Mouse (Mus musculus) hindbrain, embryonic 15.5 days (tissue): ENCODE results near the gene Hoxc6. TPM values are rescaled to one million over a fixed set of nuclear protein-coding genes. Genes with fewer than 3 reads are reported as not detected.

Experiments used
- ATAC-seq: fragments of 200-750 bp; cut with Nextera tagmentation; 2 replicates; pipeline ENCODE4 v1.8.0; 2017; ENCODE audit warnings: low read depth, moderate number of reproducible peaks, moderate TSS enrichment; ENCODE audit not compliant: low FRiP score
- H3K27ac ChIP-seq: fragments of 300-500 bp; sonication (generic); replicated peaks from 2 replicates; pipeline ENCODE4 v1.5.1; 2015; ENCODE audit warnings: mild to moderate bottlenecking, inconsistent platforms
- H3K27me3 ChIP-seq: fragments of 300-500 bp; sonication (generic); 2 replicates; pipeline ENCODE4 v1.6.1; 2015; ENCODE audit warnings: control low read depth, inconsistent platforms
- H3K36me3 ChIP-seq: fragments of 300-500 bp; sonication (generic); 2 replicates; pipeline ENCODE4 v1.6.1; 2015; ENCODE audit warnings: control low read depth, inconsistent platforms
- H3K4me1 ChIP-seq: fragments of 300-500 bp; sonication (generic); replicated peaks from 2 replicates; pipeline ENCODE4 v1.6.1; 2015; ENCODE audit warnings: control low read depth, inconsistent platforms
- H3K4me2 ChIP-seq: fragments of 300-500 bp; sonication (generic); 2 replicates; pipeline ENCODE4 v1.6.1; 2015; ENCODE audit warnings: moderate library complexity, mild to moderate bottlenecking, inconsistent platforms
- H3K4me3 ChIP-seq: fragments of 300-500 bp; sonication (generic); 2 replicates; pipeline ENCODE4 v1.5.1; 2015; ENCODE audit warnings: mild to moderate bottlenecking, inconsistent platforms
- H3K9ac ChIP-seq: fragments of 300-500 bp; sonication (generic); 2 replicates; pipeline ENCODE4 v1.6.1; 2015; ENCODE audit warnings: inconsistent platforms
- H3K9me3 ChIP-seq: fragments of 300-500 bp; sonication (generic); 2 replicates; pipeline ENCODE4 v1.6.1; 2016; ENCODE audit warnings: control low read depth, inconsistent platforms
- WGBS: fragments of 180-500 bp; shearing (Covaris S2); methylation state at CpG from one replicate; pipeline ENCODE4 v1.1.7; 2015; 5-methylcytosine and 5-hydroxymethylcytosine counted together
- polyA plus RNA-seq: library from polyadenylated mRNA; unstranded; fragments of >200 nt; fragmentation: Nextera tagmentation; extraction: Ambion mirVana; gene quantifications from 2 replicates; pipeline ENCODE4 v1.2.1, GENCODE M21; 2015

Gene Hoxc6
- polyA plus RNA-seq, 1 experiment from 2014 or later: 13.1 TPM

DNA sequence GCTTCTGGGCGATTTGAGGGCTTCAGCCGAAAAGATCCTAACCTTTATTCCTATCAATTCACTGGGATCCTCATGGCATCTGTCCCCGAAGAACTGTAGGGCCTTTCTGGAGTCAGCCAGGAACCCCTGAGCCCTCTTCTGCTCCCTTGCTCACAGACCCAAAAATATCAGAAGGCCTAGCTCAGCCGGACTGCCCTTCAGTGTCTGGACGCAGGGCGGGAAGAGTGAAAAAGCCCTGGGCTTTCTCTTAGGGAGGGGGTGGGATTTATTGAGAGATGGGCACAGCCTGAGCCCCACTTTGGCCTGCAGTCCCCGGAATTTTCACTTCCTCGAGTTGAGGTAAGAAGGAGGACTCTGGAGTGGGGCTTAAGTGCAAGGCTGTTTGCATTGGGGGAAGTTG, 34.8 kb upstream of the Hoxc6 start:
- no peak for ATAC-seq
- no peak overlapping the region for H3K4me2 ChIP-seq
- WGBS: 5% methylated on average over 8 of the region's 8 CpGs
- H3K27me3 ChIP-seq: peaks cover 93% of the 10 kb centered on the region
- H3K4me1 ChIP-seq: no peaks in the 10 kb centered on the region
- no peak overlapping the region for H3K4me3 ChIP-seq
- no peak overlapping the region for H3K9ac ChIP-seq
- H3K36me3 ChIP-seq: no peaks in the 10 kb centered on the region
- H3K9me3 ChIP-seq: no peaks in the 10 kb centered on the region
- no peak overlapping the region for H3K27ac ChIP-seq

DNA sequence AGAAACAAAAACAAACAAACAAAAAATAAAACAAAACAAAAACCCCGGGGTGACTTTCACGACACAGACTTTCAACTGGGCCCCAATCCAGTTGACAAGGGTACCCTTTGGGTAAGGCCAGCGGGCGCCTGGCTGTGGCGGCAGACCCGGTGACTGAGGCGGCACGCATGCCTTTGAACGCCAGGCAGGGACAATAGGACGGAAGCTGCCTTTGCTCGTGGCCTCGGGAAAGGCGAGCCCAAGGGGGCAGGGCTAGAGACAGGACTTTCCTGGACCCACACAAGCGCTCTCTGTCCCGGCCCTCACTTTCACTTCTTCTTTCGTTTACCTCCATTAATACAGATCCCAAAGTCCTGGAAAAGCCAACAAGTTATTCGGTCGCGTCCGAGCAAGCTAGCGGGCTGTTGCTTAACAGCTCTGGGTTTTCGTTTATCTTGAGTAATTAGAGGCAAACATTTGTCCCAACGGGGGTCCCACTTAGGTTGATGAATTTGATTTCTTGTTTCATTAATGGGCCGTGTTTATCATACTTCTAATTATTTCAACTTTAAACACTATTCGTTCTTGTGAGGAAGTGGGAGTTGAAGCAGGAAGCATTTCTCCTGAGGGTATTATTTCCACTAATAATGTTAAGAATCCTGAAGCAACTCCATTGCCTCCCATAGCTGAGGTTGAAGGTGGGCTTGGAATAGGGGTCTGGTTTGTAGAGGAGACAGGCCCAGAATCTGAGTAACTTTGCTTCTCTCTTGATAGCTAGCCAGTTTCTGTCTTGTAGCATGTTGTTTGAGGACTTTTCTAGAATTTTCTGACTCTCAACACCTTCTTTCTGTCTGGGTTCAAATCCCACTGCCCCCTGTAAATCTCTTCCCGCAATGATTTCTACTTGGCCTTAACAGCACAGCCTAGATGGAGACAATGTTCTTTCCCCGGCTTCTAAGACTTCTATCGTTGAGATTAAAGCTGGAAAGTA, 34.1 kb upstream of the Hoxc6 start:
- ATAC-seq: no peak
- 2% methylated on average over 28 of the region's 28 CpGs for WGBS
- H3K9me3 ChIP-seq: no peaks in the 10 kb centered on the region
- no peaks in the 10 kb centered on the region for H3K4me1 ChIP-seq
- no peak overlapping the region for H3K4me3 ChIP-seq
- no peak overlapping the region for H3K4me2 ChIP-seq
- peaks cover 92% of the 10 kb centered on the region for H3K27me3 ChIP-seq
- no peak overlapping the region for H3K27ac ChIP-seq
- H3K9ac ChIP-seq: no peak overlapping the region
- no peaks in the 10 kb centered on the region for H3K36me3 ChIP-seq

DNA sequence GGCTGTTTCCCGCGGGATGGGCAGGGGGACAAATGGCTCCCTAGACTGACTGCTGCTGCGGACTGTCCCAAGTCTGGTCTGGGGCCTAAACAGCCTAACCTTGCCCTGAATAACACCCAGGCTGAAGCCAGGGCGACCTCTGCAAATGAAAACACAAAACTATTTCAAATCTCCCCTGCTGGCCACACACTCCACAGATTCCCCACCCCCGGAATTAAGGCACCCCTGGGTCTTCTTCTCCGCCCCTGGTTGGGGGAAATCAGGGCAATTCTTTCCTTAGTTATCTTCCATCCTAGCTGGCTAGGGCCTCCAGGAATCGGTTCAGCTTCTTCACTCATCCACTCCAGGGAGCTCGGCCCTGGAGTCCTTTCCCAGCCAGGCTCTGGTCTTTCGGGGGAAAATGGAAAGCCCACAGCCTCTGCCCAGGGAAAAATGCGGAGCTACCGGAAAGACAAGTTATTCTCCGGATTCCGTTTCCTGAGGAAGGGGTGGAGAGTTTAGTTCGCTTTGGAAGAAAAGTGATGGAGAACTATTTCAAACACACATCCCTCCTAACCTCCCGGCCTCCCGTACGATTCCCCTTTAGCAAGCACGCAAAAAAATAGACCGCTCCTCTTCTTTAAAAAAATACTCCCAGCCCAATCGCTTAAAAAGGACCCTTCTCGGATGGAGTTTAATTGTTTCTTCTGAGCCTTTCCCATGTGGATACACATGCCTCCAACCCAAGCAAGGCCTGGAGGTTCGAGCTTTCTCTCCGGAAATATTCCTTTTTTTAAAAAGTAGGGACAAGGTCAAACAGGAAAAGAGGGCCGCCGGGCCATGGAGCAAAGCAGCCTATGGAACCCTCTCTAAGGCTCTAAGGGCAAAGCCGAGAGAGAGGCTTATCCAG, 32.8 kb upstream of the Hoxc6 start:
- no peak overlapping the region for H3K4me2 ChIP-seq
- no peaks in the 10 kb centered on the region for H3K4me1 ChIP-seq
- H3K36me3 ChIP-seq: no peaks in the 10 kb centered on the region
- peaks cover 95% of the 10 kb centered on the region for H3K27me3 ChIP-seq
- no peak overlapping the region for H3K4me3 ChIP-seq
- H3K9me3 ChIP-seq: no peaks in the 10 kb centered on the region
- H3K27ac ChIP-seq: no peak overlapping the region
- H3K9ac ChIP-seq: no peak overlapping the region
- 4% methylated on average over 26 of the region's 26 CpGs for WGBS
- ATAC-seq: no peak

DNA sequence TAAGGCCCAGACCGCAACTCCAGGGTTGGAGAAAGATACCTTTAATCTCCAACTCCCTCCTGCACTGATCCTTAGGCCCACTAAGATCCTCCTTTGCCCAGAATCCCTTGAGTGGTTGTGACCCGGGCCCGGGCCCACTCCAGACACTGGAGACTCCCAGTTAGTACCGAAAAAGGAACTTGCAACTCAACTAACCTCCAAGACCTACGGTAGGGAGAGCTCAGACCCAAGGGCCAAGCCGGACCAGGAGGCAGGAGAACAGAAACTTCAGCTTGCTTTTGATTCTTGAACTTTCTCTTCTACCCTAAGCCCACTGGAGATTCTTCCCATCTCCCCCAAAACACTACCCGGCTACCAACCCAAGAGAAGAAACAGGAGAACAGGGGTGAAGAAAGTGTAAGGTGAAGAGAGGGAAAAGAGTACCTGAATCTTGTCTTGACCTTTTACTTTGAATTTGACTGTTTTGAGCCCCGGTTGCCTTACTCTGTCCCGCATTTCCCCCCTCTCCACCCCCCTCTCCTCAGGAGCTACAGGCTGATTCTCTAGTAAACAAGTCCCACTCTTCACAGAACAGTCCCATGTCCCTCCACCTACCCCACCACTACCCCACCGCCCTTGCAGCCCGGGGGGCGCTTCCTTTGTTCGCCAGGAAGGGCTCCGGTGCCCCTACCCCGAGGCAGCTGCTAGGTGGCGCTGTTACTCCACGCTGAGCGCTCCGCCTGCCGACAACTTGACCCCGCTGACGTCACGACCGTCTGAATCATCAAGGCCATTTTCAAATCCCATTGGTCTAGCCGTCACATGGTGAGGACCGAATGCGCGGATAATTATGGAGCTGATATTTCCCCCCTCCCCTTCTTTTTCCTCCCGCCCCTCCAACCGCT, 31.9 kb upstream of the Hoxc6 start:
- WGBS: 3% methylated on average over 29 of the region's 30 CpGs
- Histone ChIP-seq H3K9ac (no peak overlapping the region), H3K4me3 (0 out of 2 replicates have a peak overlapping the region, but pooled peaks have one; percentile 2), H3K27me3 (peaks cover 96% of the 10 kb centered on the region), H3K4me2 (peak overlapping the region; percentile 18; the same call in 1 of the 2 replicates), H3K36me3 (no peaks in the 10 kb centered on the region), H3K27ac (no peak overlapping the region), H3K4me1 (no peaks in the 10 kb centered on the region), H3K9me3 (no peaks in the 10 kb centered on the region)
- no peak for ATAC-seq

DNA sequence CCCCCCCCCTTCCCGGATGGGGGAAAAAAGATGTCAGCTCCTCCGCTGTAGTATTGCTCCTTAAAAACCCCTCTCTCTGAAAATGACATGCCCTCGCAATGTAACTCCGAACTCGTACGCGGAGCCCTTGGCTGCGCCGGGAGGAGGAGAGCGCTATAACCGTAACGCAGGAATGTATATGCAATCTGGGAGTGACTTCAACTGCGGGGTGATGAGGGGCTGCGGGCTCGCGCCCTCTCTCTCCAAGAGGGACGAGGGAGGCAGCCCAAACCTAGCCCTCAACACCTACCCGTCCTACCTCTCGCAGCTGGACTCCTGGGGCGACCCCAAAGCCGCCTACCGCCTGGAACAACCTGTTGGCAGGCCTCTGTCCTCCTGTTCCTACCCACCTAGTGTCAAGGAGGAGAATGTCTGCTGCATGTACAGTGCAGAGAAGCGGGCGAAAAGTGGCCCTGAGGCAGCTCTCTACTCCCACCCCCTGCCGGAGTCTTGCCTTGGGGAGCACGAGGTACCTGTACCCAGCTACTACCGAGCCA, 31.2 kb upstream of the Hoxc6 start, which contains the start of gene Hoxc10:
TSS of gene Hoxc10 (plus strand) at position 21 of the 536 bp plus-strand sequence.
- H3K27ac ChIP-seq: no peak within 1 kb of the TSS
- ATAC-seq: no peak
- peak within 1 kb of the TSS; percentile 18; the same call in 1 of the 2 replicates for H3K4me2 ChIP-seq
- H3K9me3 ChIP-seq: no peaks in the 10 kb centered on the region
- peaks cover 96% of the 10 kb centered on the region for H3K27me3 ChIP-seq
- no peak within 1 kb of the TSS for H3K9ac ChIP-seq
- H3K36me3 ChIP-seq: no peaks in the 10 kb centered on the region
- no peaks in the 10 kb centered on the region for H3K4me1 ChIP-seq
- 0 out of 2 replicates have a peak within 1 kb of the TSS, but pooled peaks have one; percentile 2 for H3K4me3 ChIP-seq
- 4% methylated on average over 27 of the region's 27 CpGs for WGBS

DNA sequence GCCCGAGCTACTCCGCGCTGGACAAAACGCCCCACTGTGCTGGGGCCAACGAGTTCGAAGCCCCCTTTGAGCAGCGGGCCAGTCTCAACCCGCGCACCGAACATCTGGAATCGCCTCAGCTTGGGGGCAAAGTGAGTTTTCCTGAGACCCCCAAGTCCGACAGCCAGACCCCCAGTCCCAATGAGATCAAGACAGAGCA, 30.8 kb upstream of the Hoxc6 start, which contains the start of gene Hoxc5:
TSS of gene Hoxc5 (plus strand) at position 132 of the 199 bp plus-strand sequence.
- no peaks in the 10 kb centered on the region for H3K4me1 ChIP-seq
- peak within 1 kb of the TSS; percentile 18; the same call in 1 of the 2 replicates for H3K4me2 ChIP-seq
- ATAC-seq: no peak
- 3% methylated on average over 12 of the region's 12 CpGs for WGBS
- H3K9me3 ChIP-seq: no peaks in the 10 kb centered on the region
- H3K27me3 ChIP-seq: peaks cover 97% of the 10 kb centered on the region
- H3K27ac ChIP-seq: no peak within 1 kb of the TSS
- H3K36me3 ChIP-seq: no peaks in the 10 kb centered on the region
- no peak within 1 kb of the TSS for H3K9ac ChIP-seq
- H3K4me3 ChIP-seq: 0 out of 2 replicates have a peak within 1 kb of the TSS, but pooled peaks have one; percentile 2

DNA sequence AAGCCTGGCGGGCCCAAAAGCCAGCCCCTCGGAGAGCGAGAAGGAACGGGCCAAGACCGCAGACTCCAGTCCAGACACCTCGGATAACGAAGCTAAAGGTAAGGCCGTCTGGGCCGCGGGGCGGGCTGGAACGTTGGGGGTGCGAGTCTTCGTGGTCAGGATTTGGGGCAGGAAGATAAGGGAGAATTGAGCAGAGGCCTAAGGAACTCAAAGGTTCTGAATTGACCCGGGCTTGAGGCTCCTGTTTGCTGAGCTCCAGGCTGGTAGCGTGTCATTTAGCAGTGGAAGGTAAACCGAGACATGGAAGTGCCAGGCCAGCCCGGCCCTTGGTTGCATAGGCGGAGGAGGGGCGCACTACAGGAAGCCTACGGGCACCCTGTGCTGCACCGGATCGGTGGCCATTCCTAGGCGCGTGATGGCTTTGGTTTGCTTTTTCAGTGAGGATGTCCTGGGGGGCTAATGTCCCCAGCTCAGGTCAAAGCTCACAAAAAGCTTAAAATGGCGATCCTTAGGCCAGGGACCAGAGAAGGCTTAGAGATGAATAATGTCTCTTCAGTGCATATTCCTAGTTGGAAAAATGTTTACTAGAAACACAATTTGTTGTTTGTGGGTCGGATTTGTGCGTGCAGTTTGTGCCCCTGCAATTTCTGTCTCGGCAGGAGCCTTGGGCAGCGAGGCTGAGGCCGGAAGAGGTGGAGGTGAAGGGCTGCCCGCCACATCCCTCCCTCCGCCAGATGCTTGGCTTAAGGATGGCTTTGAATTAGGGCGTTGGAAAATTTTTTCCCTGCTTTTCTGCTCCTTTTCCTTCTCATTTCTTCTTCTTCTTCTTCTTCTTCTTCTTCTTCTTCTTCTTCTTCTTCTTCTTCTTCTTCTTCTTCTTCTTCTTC, 30.3 kb upstream of the Hoxc6 start:
- Histone ChIP-seq H3K9me3 (no peaks in the 10 kb centered on the region), H3K4me3 (no peak overlapping the region), H3K9ac (no peak overlapping the region), H3K4me2 (no peak overlapping the region), H3K27me3 (peaks cover 97% of the 10 kb centered on the region), H3K27ac (no peak overlapping the region), H3K4me1 (no peaks in the 10 kb centered on the region), H3K36me3 (no peaks in the 10 kb centered on the region)
- ATAC-seq: no peak
- 3% methylated on average over 34 of the region's 34 CpGs for WGBS

DNA sequence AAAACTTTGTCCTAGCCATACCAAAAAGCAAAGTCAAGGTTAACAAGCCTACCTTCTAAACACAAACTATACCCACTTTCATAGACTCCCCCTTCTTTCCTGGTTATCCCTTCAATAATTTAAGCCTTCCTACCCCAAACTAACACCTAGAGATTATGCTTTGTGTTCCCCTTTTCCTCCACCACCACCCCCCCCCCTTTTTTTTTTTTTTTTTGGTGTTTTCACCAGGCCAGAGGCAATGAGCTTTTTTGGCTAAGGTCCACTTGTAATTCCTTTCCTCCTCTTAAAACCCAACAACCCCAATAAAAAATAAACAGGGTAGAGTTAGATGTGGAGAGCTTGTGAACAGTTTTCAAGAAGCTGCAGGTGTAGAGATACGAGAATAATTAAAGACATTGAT, 28.8 kb upstream of the Hoxc6 start:
- Histone ChIP-seq H3K4me1 (no peaks in the 10 kb centered on the region), H3K4me2 (no peak overlapping the region), H3K4me3 (no peak overlapping the region), H3K9ac (no peak overlapping the region), H3K27me3 (peaks cover 97% of the 10 kb centered on the region), H3K27ac (no peak overlapping the region), H3K9me3 (no peaks in the 10 kb centered on the region), H3K36me3 (no peaks in the 10 kb centered on the region)
- no peak for ATAC-seq
- WGBS: 28% methylated on average over 1 of the region's 1 CpGs

DNA sequence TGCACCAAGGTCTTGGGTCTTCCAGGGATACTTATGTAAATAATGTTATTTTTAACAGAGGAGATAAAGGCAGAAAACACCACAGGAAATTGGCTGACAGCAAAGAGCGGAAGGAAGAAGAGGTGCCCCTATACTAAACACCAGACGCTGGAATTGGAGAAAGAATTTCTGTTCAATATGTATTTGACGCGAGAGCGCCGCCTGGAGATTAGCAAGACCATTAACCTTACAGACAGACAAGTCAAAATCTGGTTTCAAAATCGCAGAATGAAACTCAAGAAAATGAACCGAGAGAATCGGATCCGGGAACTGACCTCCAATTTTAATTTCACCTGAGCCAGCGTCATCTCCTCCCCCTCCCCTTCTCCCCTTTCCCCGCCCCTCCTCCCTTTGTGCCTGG, 27.3 kb upstream of the Hoxc6 start:
- Histone ChIP-seq H3K9ac (no peak overlapping the region), H3K4me2 (no peak overlapping the region), H3K9me3 (no peaks in the 10 kb centered on the region), H3K27me3 (peaks cover 95% of the 10 kb centered on the region), H3K36me3 (no peaks in the 10 kb centered on the region), H3K4me3 (no peak overlapping the region), H3K4me1 (no peaks in the 10 kb centered on the region), H3K27ac (no peak overlapping the region)
- ATAC-seq: no peak
- 2% methylated on average over 12 of the region's 12 CpGs for WGBS

DNA sequence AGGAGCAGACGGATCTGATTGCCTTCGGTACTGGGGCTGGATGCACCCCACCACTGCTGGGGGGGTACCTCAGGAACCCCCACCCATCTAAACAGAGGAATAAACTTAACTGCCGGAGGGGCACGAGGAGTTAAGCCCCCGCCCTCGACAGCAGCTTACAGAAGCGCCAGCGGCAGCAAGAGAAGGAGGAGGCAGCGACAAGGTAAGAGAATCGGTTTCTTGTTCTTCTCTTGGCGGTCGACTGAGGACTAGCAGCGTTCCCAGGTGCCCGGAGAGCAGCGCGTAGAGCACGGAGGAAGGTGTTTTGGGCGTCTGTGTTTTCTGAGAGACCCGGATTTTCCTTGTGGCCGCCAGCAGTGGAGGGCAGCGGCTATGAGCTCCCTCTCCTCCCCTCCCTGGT, 25.8 kb upstream of the Hoxc6 start:
- no peak overlapping the region for H3K4me3 ChIP-seq
- ATAC-seq: no peak
- H3K4me1 ChIP-seq: no peaks in the 10 kb centered on the region
- WGBS: under 1% methylated on average over 21 of the region's 21 CpGs
- H3K27me3 ChIP-seq: peaks cover 88% of the 10 kb centered on the region
- no peak overlapping the region for H3K27ac ChIP-seq
- no peaks in the 10 kb centered on the region for H3K9me3 ChIP-seq
- no peaks in the 10 kb centered on the region for H3K36me3 ChIP-seq
- H3K4me2 ChIP-seq: no peak overlapping the region
- no peak overlapping the region for H3K9ac ChIP-seq
